Mouse (Mus musculus): ENCODE results near the gene Fas. TPM values are rescaled to one million over a fixed set of nuclear protein-coding genes. Genes with fewer than 3 reads are reported as not detected.

Gene Fas
- polyA plus RNA-seq, 1 experiment from 2014 or later = 0.74 TPM

DNA sequence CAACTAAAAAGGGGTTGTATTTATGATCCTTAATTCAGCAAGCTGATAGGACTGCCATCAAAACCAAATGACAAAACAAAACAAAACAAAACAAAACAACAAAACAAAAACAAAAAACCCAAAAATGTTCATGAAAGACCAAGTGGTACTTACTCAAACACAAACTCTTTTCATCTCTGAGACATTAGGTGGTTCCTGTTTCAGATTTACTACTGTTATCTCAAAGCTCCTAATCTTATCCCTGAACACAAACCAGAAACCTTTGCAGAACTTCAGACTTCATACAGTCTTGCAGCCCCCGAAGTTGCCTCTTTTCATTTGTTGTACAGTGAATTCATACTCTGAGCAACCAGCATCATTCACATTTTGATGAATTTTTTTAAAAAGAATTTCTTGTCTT lies 8.1 kb downstream of the Fas start:
- Histone ChIP-seq H3K9ac (replicated peaks; ENCODE audit: low read length) (no peak overlapping the region), H3K27ac (replicated peaks; ENCODE audit: low read depth, low read length) (no peak overlapping the region), H3K4me1 (ENCODE audit: control insufficient read depth, insufficient read depth, low read length) (no peaks in the 10 kb centered on the region), H3K27me3 (ENCODE audit: control insufficient read depth, insufficient read depth, low read length) (no peaks in the 10 kb centered on the region), H3K36me3 (replicated peaks; ENCODE audit: control insufficient read depth, insufficient read depth, low read depth, low read length) (no peaks in the 10 kb centered on the region), H3K9me3 (replicated peaks; ENCODE audit: control insufficient read depth, low read length) (no peaks in the 10 kb centered on the region), H3K4me3 (ENCODE audit: low read depth, low read length) (no peak overlapping the region), H3K4me2 (ENCODE audit: low read depth, low read length) (no peak overlapping the region)
- 83% methylated on average over 1 of the region's 1 CpGs for WGBS
- ATAC-seq (replicated peaks; ENCODE audit: insufficient number of reproducible peaks, low FRiP score, low TSS enrichment, low read depth) (no peak), DNase-seq (ENCODE audit: low spot score) (no peak)

DNA sequence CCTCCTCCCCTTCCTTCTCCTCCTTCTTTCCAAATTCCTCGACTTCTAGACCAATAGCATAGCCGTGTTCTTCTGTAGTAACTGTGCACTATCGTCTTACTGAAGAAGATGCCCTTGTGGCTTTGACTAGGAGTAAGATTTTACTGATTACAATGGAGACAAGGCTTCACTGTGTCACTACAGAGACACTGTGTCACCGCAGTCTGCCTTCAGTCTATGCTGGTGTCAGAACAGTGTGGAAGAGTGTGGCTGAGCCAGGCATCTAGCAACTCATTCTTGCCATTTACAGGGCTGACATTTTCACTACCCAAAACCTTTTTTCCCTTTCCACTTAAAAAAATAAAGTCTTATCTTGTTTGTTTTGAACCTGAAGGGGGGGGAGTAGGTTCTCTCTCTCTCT lies 8.8 kb downstream of the Fas start:
- ATAC-seq (replicated peaks; ENCODE audit: insufficient number of reproducible peaks, low FRiP score, low TSS enrichment, low read depth) (no peak), DNase-seq (ENCODE audit: low spot score) (no peak)
- 67% methylated on average over 4 of the region's 4 CpGs for WGBS
- Histone ChIP-seq H3K4me2 (ENCODE audit: low read depth, low read length) (no peak overlapping the region), H3K9ac (replicated peaks; ENCODE audit: low read length) (no peak overlapping the region), H3K36me3 (replicated peaks; ENCODE audit: control insufficient read depth, insufficient read depth, low read depth, low read length) (no peaks in the 10 kb centered on the region), H3K9me3 (replicated peaks; ENCODE audit: control insufficient read depth, low read length) (no peaks in the 10 kb centered on the region), H3K4me1 (ENCODE audit: control insufficient read depth, insufficient read depth, low read length) (no peaks in the 10 kb centered on the region), H3K4me3 (ENCODE audit: low read depth, low read length) (no peak overlapping the region), H3K27ac (replicated peaks; ENCODE audit: low read depth, low read length) (no peak overlapping the region), H3K27me3 (ENCODE audit: control insufficient read depth, insufficient read depth, low read length) (no peaks in the 10 kb centered on the region)

GRCm38 (mm10) chr19:34300430-34300829 lies 10.0 kb downstream of the Fas start:
- H3K9ac ChIP-seq (replicated peaks; ENCODE audit: low read length) = no peak overlapping the region
- no peaks in the 10 kb centered on the region for H3K36me3 ChIP-seq (replicated peaks; ENCODE audit: control insufficient read depth, insufficient read depth, low read depth, low read length)
- H3K4me2 ChIP-seq (ENCODE audit: low read depth, low read length) = no peak overlapping the region
- 90% methylated on average over 2 of the region's 2 CpGs for WGBS
- no peak for ATAC-seq (replicated peaks; ENCODE audit: insufficient number of reproducible peaks, low FRiP score, low TSS enrichment, low read depth)
- no peaks in the 10 kb centered on the region for H3K4me1 ChIP-seq (ENCODE audit: control insufficient read depth, insufficient read depth, low read length)
- H3K27ac ChIP-seq (replicated peaks; ENCODE audit: low read depth, low read length) = no peak overlapping the region
- H3K27me3 ChIP-seq (ENCODE audit: control insufficient read depth, insufficient read depth, low read length) = no peaks in the 10 kb centered on the region
- no peak for DNase-seq (ENCODE audit: low spot score)
- H3K9me3 ChIP-seq (replicated peaks; ENCODE audit: control insufficient read depth, low read length) = no peaks in the 10 kb centered on the region
- H3K4me3 ChIP-seq (ENCODE audit: low read depth, low read length) = no peak overlapping the region

DNA sequence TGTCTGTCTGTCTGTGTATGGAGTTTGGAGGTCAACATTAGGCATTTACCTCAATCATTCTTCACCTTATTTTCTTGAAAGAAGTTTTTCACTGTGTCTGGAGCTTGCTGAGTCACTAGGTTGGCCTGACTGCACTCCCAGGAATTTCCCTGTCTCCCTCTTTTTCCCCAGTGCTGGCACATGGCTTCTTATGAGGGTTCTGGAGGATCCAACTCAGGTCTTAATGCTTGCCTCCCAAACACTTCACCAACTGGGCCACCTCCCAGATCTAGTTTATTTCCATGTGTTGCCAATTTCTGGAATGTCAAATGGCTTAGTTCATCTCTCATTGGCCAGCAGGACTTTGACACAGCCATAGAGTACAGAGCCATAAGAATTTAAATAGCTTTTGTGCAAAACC lies 14.5 kb downstream of the Fas start:
- Histone ChIP-seq H3K4me1 (ENCODE audit: control insufficient read depth, insufficient read depth, low read length) (no peaks in the 10 kb centered on the region), H3K4me3 (ENCODE audit: low read depth, low read length) (no peak overlapping the region), H3K36me3 (replicated peaks; ENCODE audit: control insufficient read depth, insufficient read depth, low read depth, low read length) (no peaks in the 10 kb centered on the region), H3K4me2 (ENCODE audit: low read depth, low read length) (no peak overlapping the region), H3K9me3 (replicated peaks; ENCODE audit: control insufficient read depth, low read length) (no peaks in the 10 kb centered on the region), H3K27ac (replicated peaks; ENCODE audit: low read depth, low read length) (no peak overlapping the region), H3K9ac (replicated peaks; ENCODE audit: low read length) (no peak overlapping the region), H3K27me3 (ENCODE audit: control insufficient read depth, insufficient read depth, low read length) (no peaks in the 10 kb centered on the region)
- DNase-seq (ENCODE audit: low spot score) = no peak
- ATAC-seq (replicated peaks; ENCODE audit: insufficient number of reproducible peaks, low FRiP score, low TSS enrichment, low read depth) = no peak

GRCm38 (mm10) chr19:34306794-34307193 lies 16.3 kb downstream of the Fas start:
- Histone ChIP-seq H3K27ac (replicated peaks; ENCODE audit: low read depth, low read length) (no peak overlapping the region), H3K4me1 (ENCODE audit: control insufficient read depth, insufficient read depth, low read length) (no peaks in the 10 kb centered on the region), H3K36me3 (replicated peaks; ENCODE audit: control insufficient read depth, insufficient read depth, low read depth, low read length) (no peaks in the 10 kb centered on the region), H3K4me2 (ENCODE audit: low read depth, low read length) (no peak overlapping the region), H3K9me3 (replicated peaks; ENCODE audit: control insufficient read depth, low read length) (no peaks in the 10 kb centered on the region), H3K9ac (replicated peaks; ENCODE audit: low read length) (no peak overlapping the region), H3K27me3 (ENCODE audit: control insufficient read depth, insufficient read depth, low read length) (no peaks in the 10 kb centered on the region), H3K4me3 (ENCODE audit: low read depth, low read length) (no peak overlapping the region)
- ATAC-seq (replicated peaks; ENCODE audit: insufficient number of reproducible peaks, low FRiP score, low TSS enrichment, low read depth) (no peak), DNase-seq (ENCODE audit: low spot score) (no peak)
- 85% methylated on average over 6 of the region's 6 CpGs for WGBS

GRCm38 (mm10) chr19:34312151-34312728 lies 21.8 kb downstream of the Fas start:
- no peak overlapping the region for H3K27ac ChIP-seq (replicated peaks; ENCODE audit: low read depth, low read length)
- H3K9ac ChIP-seq (replicated peaks; ENCODE audit: low read length) = no peak overlapping the region
- no peak overlapping the region for H3K4me2 ChIP-seq (ENCODE audit: low read depth, low read length)
- DNase-seq (ENCODE audit: low spot score) = peak; percentile 23
- ATAC-seq (replicated peaks; ENCODE audit: insufficient number of reproducible peaks, low FRiP score, low TSS enrichment, low read depth) = no peak
- no peaks in the 10 kb centered on the region for H3K36me3 ChIP-seq (replicated peaks; ENCODE audit: control insufficient read depth, insufficient read depth, low read depth, low read length)
- no peaks in the 10 kb centered on the region for H3K27me3 ChIP-seq (ENCODE audit: control insufficient read depth, insufficient read depth, low read length)
- 49% methylated on average over 5 of the region's 5 CpGs for WGBS
- H3K4me3 ChIP-seq (ENCODE audit: low read depth, low read length) = no peak overlapping the region
- H3K9me3 ChIP-seq (replicated peaks; ENCODE audit: control insufficient read depth, low read length) = no peaks in the 10 kb centered on the region
- no peaks in the 10 kb centered on the region for H3K4me1 ChIP-seq (ENCODE audit: control insufficient read depth, insufficient read depth, low read length)

DNA sequence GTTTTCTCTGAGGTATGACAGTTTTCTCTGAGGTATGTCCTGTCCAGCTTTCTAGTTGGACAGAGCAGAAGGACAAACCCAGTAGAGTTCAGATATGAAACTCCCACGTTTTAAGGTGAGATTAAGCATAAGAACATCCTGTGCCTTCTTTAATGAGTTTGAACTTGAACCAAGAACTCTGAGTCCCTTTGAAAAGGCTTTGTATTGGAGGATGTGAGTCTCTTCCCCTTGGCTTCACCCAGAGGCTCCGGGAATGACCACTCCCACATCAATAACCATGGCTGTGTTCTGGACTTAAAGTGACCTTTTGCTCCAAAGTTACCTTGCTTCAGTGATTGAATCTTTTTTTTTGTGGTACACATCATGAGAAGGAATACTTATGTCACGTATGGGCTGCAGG lies 37.6 kb downstream of the Fas start:
- no peaks in the 10 kb centered on the region for H3K9me3 ChIP-seq (replicated peaks; ENCODE audit: control insufficient read depth, low read length)
- no peaks in the 10 kb centered on the region for H3K4me1 ChIP-seq (ENCODE audit: control insufficient read depth, insufficient read depth, low read length)
- H3K27ac ChIP-seq (replicated peaks; ENCODE audit: low read depth, low read length) = no peak overlapping the region
- no peak overlapping the region for H3K9ac ChIP-seq (replicated peaks; ENCODE audit: low read length)
- no peak overlapping the region for H3K4me3 ChIP-seq (ENCODE audit: low read depth, low read length)
- H3K27me3 ChIP-seq (ENCODE audit: control insufficient read depth, insufficient read depth, low read length) = no peaks in the 10 kb centered on the region
- 58% methylated on average over 3 of the region's 3 CpGs for WGBS
- no peaks in the 10 kb centered on the region for H3K36me3 ChIP-seq (replicated peaks; ENCODE audit: control insufficient read depth, insufficient read depth, low read depth, low read length)
- DNase-seq (ENCODE audit: low spot score) (no peak), ATAC-seq (replicated peaks; ENCODE audit: insufficient number of reproducible peaks, low FRiP score, low TSS enrichment, low read depth) (no peak)
- H3K4me2 ChIP-seq (ENCODE audit: low read depth, low read length) = no peak overlapping the region

DNA sequence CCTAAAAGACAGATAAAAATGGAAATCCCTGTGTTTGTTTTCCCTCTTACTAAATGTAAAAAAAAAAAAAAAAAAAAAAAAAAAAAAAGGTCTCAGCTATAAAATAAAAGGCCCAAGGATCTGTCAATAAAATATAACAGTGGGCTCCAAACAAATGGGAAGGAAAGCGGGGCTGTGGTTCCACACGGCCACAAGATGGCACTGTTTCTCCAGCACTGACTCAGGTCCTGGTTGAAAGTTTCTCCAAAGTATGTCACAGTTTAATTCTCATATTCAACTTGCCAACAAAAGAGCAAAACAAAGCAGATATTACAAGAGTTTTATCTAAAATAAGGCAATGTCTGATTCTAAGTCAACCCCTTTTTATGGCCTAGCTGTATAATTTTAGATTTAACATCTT lies 43.8 kb downstream of the Fas start:
- Histone ChIP-seq H3K27ac (replicated peaks; ENCODE audit: low read depth, low read length) (no peak overlapping the region), H3K9me3 (replicated peaks; ENCODE audit: control insufficient read depth, low read length) (no peaks in the 10 kb centered on the region), H3K9ac (replicated peaks; ENCODE audit: low read length) (no peak overlapping the region), H3K4me1 (ENCODE audit: control insufficient read depth, insufficient read depth, low read length) (no peaks in the 10 kb centered on the region), H3K4me2 (ENCODE audit: low read depth, low read length) (no peak overlapping the region), H3K36me3 (replicated peaks; ENCODE audit: control insufficient read depth, insufficient read depth, low read depth, low read length) (no peaks in the 10 kb centered on the region), H3K4me3 (ENCODE audit: low read depth, low read length) (no peak overlapping the region), H3K27me3 (ENCODE audit: control insufficient read depth, insufficient read depth, low read length) (no peaks in the 10 kb centered on the region)
- DNase-seq (ENCODE audit: low spot score) = peak; percentile 86
- no peak for ATAC-seq (replicated peaks; ENCODE audit: insufficient number of reproducible peaks, low FRiP score, low TSS enrichment, low read depth)
- 1% methylated on average over 2 of the region's 2 CpGs for WGBS

Data from embryonic facial prominence, embryonic 11.5 days (tissue).